Comparison of ENCODE assay signal across 9 mouse cellular contexts in genomic region chr11:69936714-69937347, GRCm38 (mm10). TPM values are rescaled to one million over a fixed set of nuclear protein-coding genes. Genes with fewer than 3 reads are reported as not detected.
A peak's percentile ranks its signal among the peaks of the same experiment; 100 is the strongest.
DNase-seq lines count a peak whose midpoint lies in the region; ATAC-seq and TF ChIP-seq lines count a peak whose summit lies in the region.
"Had no signal": no experiment of that assay in that cellular context is flagged by ENCODE, and none has a peak within 500 bp of the region (broad histone marks: within the 10 kb centered on the region; RNA-seq: fewer than 3 reads in every experiment).

No protein-coding gene starts in this region.

- intact Hi-C loops in left cerebral cortex, postnatal 4 days (cut with DNase I): loop anchor here (10.0 kb wide), 1 partner anchor 48 kb away; the partner anchor contains the start of genes Ctdnep1 and Elp5

- H3K9me3 ChIP-seq in lung, embryonic 14.5 days (ENCODE audit: low read depth, low read length): no peaks in the 10 kb centered on the region

- H3K4me1 ChIP-seq in lung, embryonic 14.5 days (ENCODE audit: insufficient read depth): peaks cover 6% of the 10 kb centered on the region; the same call in 1 of the 2 replicates
- H3K4me1 ChIP-seq in small intestine, adult 2 months (ENCODE audit: control insufficient read depth, insufficient read depth, insufficient read length, low read length): peaks cover 11% of the 10 kb centered on the region

- no peak for TF ChIP-seq CTCF in lung, embryonic 14.5 days (IDR thresholded peaks at IDR 0.05; ENCODE audit: low read depth)
- TF ChIP-seq CTCF in small intestine, adult 2 months (IDR thresholded peaks at IDR 0.05; ENCODE audit: extremely low read depth, insufficient read length, insufficient replicate concordance, low read depth, low read length): no peak

- no peak overlapping the region for H3K27ac ChIP-seq in lung, embryonic 14.5 days (ENCODE audit: low read depth)
- 0 out of 2 replicates have a peak overlapping the region, but pooled peaks have one; percentile 13 for H3K27ac ChIP-seq in small intestine, adult 2 months (ENCODE audit: insufficient read depth, low read depth, low read length)

- H3K36me3 ChIP-seq in lung, embryonic 14.5 days (ENCODE audit: insufficient read depth): 0 out of 2 replicates have a peak, but pooled peaks cover under 1% of the 10 kb centered on the region
- no peaks in the 10 kb centered on the region for H3K36me3 ChIP-seq in small intestine, adult 2 months (ENCODE audit: control insufficient read depth, insufficient read depth, low read length)

- H3K4me2 ChIP-seq in lung, embryonic 14.5 days: peak overlapping the region; percentile 99

- H3K4me3 ChIP-seq in lung, embryonic 14.5 days (ENCODE audit: low read depth, low read length): peak overlapping the region; percentile 54; the same call in 1 of the 2 replicates
- H3K4me3 ChIP-seq in small intestine, adult 2 months (ENCODE audit: low read depth, low read length): no peak overlapping the region

- H3K27me3 ChIP-seq in lung, embryonic 14.5 days (ENCODE audit: insufficient read depth, low read length): peaks cover 28% of the 10 kb centered on the region
- peaks cover 11% of the 10 kb centered on the region; the same call in 1 of the 2 replicates for H3K27me3 ChIP-seq in small intestine, adult 2 months (ENCODE audit: control insufficient read depth, insufficient read depth, low read length)

- H3K9ac ChIP-seq in lung, embryonic 14.5 days: no peak overlapping the region

- no peak for ATAC-seq in lung, embryonic 14.5 days (ENCODE audit: insufficient read depth)

- DNase-seq in lung, embryonic 14.5 days: no peak
- DNase-seq in lung, postnatal 14 days: no peak
- DNase-seq in heart, postnatal 4 days: peak; percentile 35
- DNase-seq in kidney, postnatal 25 days: peak; percentile 56 to 82
- no peak for DNase-seq in thymus, postnatal 14 days
- no peak for DNase-seq in left cerebral cortex, postnatal 4 days
- no peak for DNase-seq in urinary bladder, postnatal 10 days (ENCODE audit: low spot score)

- TF ChIP-seq POLR2A in small intestine, adult 2 months (IDR thresholded peaks at IDR 0.05; ENCODE audit: low read depth, low read length): no peak

- 33% methylated on average over 9 of the region's 9 CpGs for WGBS in lung, embryonic 14.5 days
- 10% methylated on average over 9 of the region's 9 CpGs for WGBS in small intestine, adult 2 months

RNA-seq across cellular contexts. Expression of gene Ybx2, which starts 1.2 kb away (rescaled TPM):
- 4.7 and 6.1 TPM in 2 replicates for polyA plus RNA-seq in lung, embryonic 14.5 days (2014; fragmentation: Nextera tagmentation; extraction: Ambion mirVana)
- total RNA-seq in heart, postnatal 4 days (2021): 10 to 100 TPM; 24.8 to 35.7 TPM
- polyA plus RNA-seq in small intestine, adult 2 months (2012; rRNA removed): 10.6 and 11.4 TPM in 2 replicates
- 10 to 100 TPM; 16.1 to 23.5 TPM for total RNA-seq in left cerebral cortex, postnatal 4 days (2021)
- total RNA-seq: common myeloid progenitor, adult 5-6 weeks had no signal

RNA-seq across cellular contexts. Expression of gene Slc2a4, which starts 11.2 kb away (rescaled TPM):
- 14.9 and 19.0 TPM in 2 replicates for polyA plus RNA-seq in lung, embryonic 14.5 days (2014; fragmentation: Nextera tagmentation; extraction: Ambion mirVana)
- 100 to 1,000 TPM in 1 of 2 experiments, 10 to 100 TPM in 1; 97.9 to 101 TPM for total RNA-seq in heart, postnatal 4 days (2021)
- polyA plus RNA-seq in small intestine, adult 2 months (2012; rRNA removed): 11.2 and 12.9 TPM in 2 replicates
- 1 to 10 TPM; 1.7 to 3.2 TPM for total RNA-seq in left cerebral cortex, postnatal 4 days (2021)

RNA-seq across cellular contexts. Expression of gene Eif5a, which starts 15.1 kb away (rescaled TPM):
- 1,945 and 2,006 TPM in 2 replicates for polyA plus RNA-seq in lung, embryonic 14.5 days (2014; fragmentation: Nextera tagmentation; extraction: Ambion mirVana)
- 100 to 1,000 TPM; 550 to 556 TPM for total RNA-seq in heart, postnatal 4 days (2021)
- polyA plus RNA-seq in small intestine, adult 2 months (2012; rRNA removed): 136 and 230 TPM in 2 replicates
- total RNA-seq in left cerebral cortex, postnatal 4 days (2021): 100 to 1,000 TPM; 539 to 555 TPM

RNA-seq across cellular contexts. Expression of gene Gps2, which starts 23.1 kb away (rescaled TPM):
- polyA plus RNA-seq in lung, embryonic 14.5 days (2014; fragmentation: Nextera tagmentation; extraction: Ambion mirVana): 67.5 and 78.6 TPM in 2 replicates
- total RNA-seq in heart, postnatal 4 days (2021): 10 to 100 TPM; 29.6 to 33.0 TPM
- 57.4 and 104 TPM in 2 replicates for polyA plus RNA-seq in small intestine, adult 2 months (2012; rRNA removed)
- 10 to 100 TPM; 37.8 to 38.3 TPM for total RNA-seq in left cerebral cortex, postnatal 4 days (2021)

RNA-seq across cellular contexts. Expression of gene Cldn7, which starts 27.7 kb away (rescaled TPM):
- 76.7 and 86.4 TPM in 2 replicates for polyA plus RNA-seq in lung, embryonic 14.5 days (2014; fragmentation: Nextera tagmentation; extraction: Ambion mirVana)
- under 1 TPM in 1 of 2 experiments, not detected in 1; 0.76 TPM for total RNA-seq in heart, postnatal 4 days (2021)
- 521 and 1,844 TPM in 2 replicates for polyA plus RNA-seq in small intestine, adult 2 months (2012; rRNA removed)
- not detected for total RNA-seq in left cerebral cortex, postnatal 4 days (2021)
- total RNA-seq: common myeloid progenitor, adult 5-6 weeks had no signal

Comparison
In these comparisons a context has a peak if more than half of its experiments do, and no peak if none do; other contexts are left out.
1. DNase-seq: peak in heart, postnatal 4 days (single experiment) and kidney, postnatal 25 days (2 of 2); none in lung, embryonic 14.5 days (single experiment), lung, postnatal 14 days (single experiment), thymus, postnatal 14 days (single experiment), left cerebral cortex, postnatal 4 days (single experiment) and urinary bladder, postnatal 10 days (single experiment).
2. RNA of gene Slc2a4, which starts 11.2 kb away (total RNA-seq): 97.9 to 101 TPM in heart, postnatal 4 days; 1.7 to 3.2 TPM in left cerebral cortex, postnatal 4 days; every median in the first group is over 10 times any median in the second.